Mouse (Mus musculus): ENCODE measurements around the gene Fam120b.

The Fam120b gene

GRCm38 (mm10) chr17:15379741-15380526 lies 16.1 kb upstream of the Fam120b start:
- no peak for DNase-seq (ENCODE audit: low read depth, low spot score)

GRCm38 (mm10) chr17:15380641-15381051 lies 15.4 kb upstream of the Fam120b start:
- peak; percentile 67 for DNase-seq (ENCODE audit: low read depth, low spot score)

- no peak for DNase-seq (ENCODE audit: low read depth, low spot score)
Measured at GRCm38 (mm10) chr17:15381092-15381860, 14.7 kb upstream of the Fam120b start.

- no peak for DNase-seq (ENCODE audit: low read depth, low spot score)
Measured at GRCm38 (mm10) chr17:15381869-15382660, 13.9 kb upstream of the Fam120b start.

GRCm38 (mm10) chr17:15383360-15383759 lies 12.6 kb upstream of the Fam120b start:
- DNase-seq (ENCODE audit: low read depth, low spot score): no peak

- no peak for DNase-seq (ENCODE audit: low read depth, low spot score)
Measured at GRCm38 (mm10) chr17:15388892-15389291, 7.1 kb upstream of the Fam120b start.

GRCm38 (mm10) chr17:15389356-15389755 lies 6.6 kb upstream of the Fam120b start:
- DNase-seq (ENCODE audit: low read depth, low spot score): no peak

- DNase-seq (ENCODE audit: low read depth, low spot score): no peak
Measured at GRCm38 (mm10) chr17:15401716-15402115, 5.7 kb downstream of the Fam120b start.

GRCm38 (mm10) chr17:15406576-15406975 lies 10.6 kb downstream of the Fam120b start:
- DNase-seq (ENCODE audit: low read depth, low spot score): no peak

GRCm38 (mm10) chr17:15409261-15409660 lies 13.3 kb downstream of the Fam120b start:
- DNase-seq (ENCODE audit: low read depth, low spot score): no peak

- no peak for DNase-seq (ENCODE audit: low read depth, low spot score)
Measured at GRCm38 (mm10) chr17:15410861-15411260, 14.9 kb downstream of the Fam120b start.

- no peak for DNase-seq (ENCODE audit: low read depth, low spot score)
Measured at GRCm38 (mm10) chr17:15416596-15417215, 20.7 kb downstream of the Fam120b start.

GRCm38 (mm10) chr17:15419534-15419933 lies 23.5 kb downstream of the Fam120b start:
- DNase-seq (ENCODE audit: low read depth, low spot score): no peak

GRCm38 (mm10) chr17:15420021-15420603 lies 24.1 kb downstream of the Fam120b start:
- no peak for DNase-seq (ENCODE audit: low read depth, low spot score)

GRCm38 (mm10) chr17:15421446-15421845 lies 25.4 kb downstream of the Fam120b start:
- DNase-seq (ENCODE audit: low read depth, low spot score): no peak

GRCm38 (mm10) chr17:15422666-15423065 lies 26.7 kb downstream of the Fam120b start:
- no peak for DNase-seq (ENCODE audit: low read depth, low spot score)

- DNase-seq (ENCODE audit: low read depth, low spot score): no peak
Measured at GRCm38 (mm10) chr17:15423080-15423765, 27.2 kb downstream of the Fam120b start.

GRCm38 (mm10) chr17:15425931-15426330 lies 29.9 kb downstream of the Fam120b start:
- no peak for DNase-seq (ENCODE audit: low read depth, low spot score)

- no peak for DNase-seq (ENCODE audit: low read depth, low spot score)
Measured at GRCm38 (mm10) chr17:15429451-15429850, 33.4 kb downstream of the Fam120b start.

- no peak for DNase-seq (ENCODE audit: low read depth, low spot score)
Measured at GRCm38 (mm10) chr17:15429937-15430336, 33.9 kb downstream of the Fam120b start.

Data from WW6 (cell line).